Mouse (Mus musculus): ENCODE measurements around the gene Rcc1l. TPM values are rescaled to one million over a fixed set of nuclear protein-coding genes. Genes with fewer than 3 reads are reported as not detected.
A peak's percentile ranks its signal among the peaks of the same experiment; 100 is the strongest.

Gene Rcc1l
- polyA plus RNA-seq, 1 experiment, result 14.5 TPM

DNA sequence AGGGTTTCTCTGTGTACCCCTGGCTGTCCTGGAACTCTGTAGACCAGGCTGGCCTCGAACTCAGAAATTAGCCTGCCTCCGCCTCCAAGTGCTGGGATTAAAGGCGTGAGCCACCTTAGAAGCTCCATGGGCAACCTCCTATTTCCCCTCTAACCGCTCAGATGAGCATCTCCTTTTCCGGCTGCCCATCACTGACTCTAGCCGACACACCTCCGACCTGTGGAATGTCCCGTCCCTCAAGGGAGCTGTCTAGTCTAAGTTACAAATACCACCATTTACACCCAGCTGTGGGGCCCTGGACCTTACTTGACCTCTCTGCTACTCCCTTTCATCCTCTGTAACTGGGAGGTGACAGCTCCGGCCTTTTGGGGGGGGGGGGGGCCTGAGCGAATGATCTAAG, 878 bp downstream of the Rcc1l start:
- peak overlapping the region; percentile 69 for H3K4me3 ChIP-seq (ENCODE audit: insufficient read depth, low read length)
- H3K27ac ChIP-seq (ENCODE audit: insufficient read depth, low read length), result no peak overlapping the region
- TF ChIP-seq POLR2A (IDR thresholded peaks at IDR 0.05; ENCODE audit: extremely low read depth, insufficient read depth, low read length) (no peak), CTCF (IDR thresholded peaks at IDR 0.05; ENCODE audit: extremely low read depth, insufficient read depth, low read length) (no peak)
- peaks cover 2% of the 10 kb centered on the region; the same call in 1 of the 2 replicates for H3K4me1 ChIP-seq (ENCODE audit: control insufficient read depth, insufficient read depth, low read length)

GRCm38 (mm10) chr5:134173206-134173605, 3.4 kb downstream of the Rcc1l start:
- Histone ChIP-seq H3K27ac (ENCODE audit: insufficient read depth, low read length) (no peak overlapping the region), H3K4me3 (ENCODE audit: insufficient read depth, low read length) (no peak overlapping the region), H3K4me1 (ENCODE audit: control insufficient read depth, insufficient read depth, low read length) (peaks cover 2% of the 10 kb centered on the region; the same call in 1 of the 2 replicates)
- TF ChIP-seq POLR2A (IDR thresholded peaks at IDR 0.05; ENCODE audit: extremely low read depth, insufficient read depth, low read length) (no peak), CTCF (IDR thresholded peaks at IDR 0.05; ENCODE audit: extremely low read depth, insufficient read depth, low read length) (peak; percentile 50)

GRCm38 (mm10) chr5:134170167-134170566, 6.4 kb downstream of the Rcc1l start:
- H3K4me3 ChIP-seq (ENCODE audit: insufficient read depth, low read length), result no peak overlapping the region
- no peaks in the 10 kb centered on the region for H3K4me1 ChIP-seq (ENCODE audit: control insufficient read depth, insufficient read depth, low read length)
- no peak for TF ChIP-seq POLR2A (IDR thresholded peaks at IDR 0.05; ENCODE audit: extremely low read depth, insufficient read depth, low read length)
- no peak for TF ChIP-seq CTCF (IDR thresholded peaks at IDR 0.05; ENCODE audit: extremely low read depth, insufficient read depth, low read length)
- no peak overlapping the region for H3K27ac ChIP-seq (ENCODE audit: insufficient read depth, low read length)

- TF ChIP-seq POLR2A (IDR thresholded peaks at IDR 0.05; ENCODE audit: extremely low read depth, insufficient read depth, low read length) (no peak), CTCF (IDR thresholded peaks at IDR 0.05; ENCODE audit: extremely low read depth, insufficient read depth, low read length) (no peak)
- Histone ChIP-seq H3K4me1 (ENCODE audit: control insufficient read depth, insufficient read depth, low read length) (no peaks in the 10 kb centered on the region), H3K27ac (ENCODE audit: insufficient read depth, low read length) (no peak overlapping the region), H3K4me3 (ENCODE audit: insufficient read depth, low read length) (no peak overlapping the region)
Observed at GRCm38 (mm10) chr5:134169231-134169630, 7.3 kb downstream of the Rcc1l start.

- H3K27ac ChIP-seq (ENCODE audit: insufficient read depth, low read length), result no peak overlapping the region
- TF ChIP-seq POLR2A (IDR thresholded peaks at IDR 0.05; ENCODE audit: extremely low read depth, insufficient read depth, low read length) (no peak), CTCF (IDR thresholded peaks at IDR 0.05; ENCODE audit: extremely low read depth, insufficient read depth, low read length) (no peak)
- H3K4me3 ChIP-seq (ENCODE audit: insufficient read depth, low read length), result no peak overlapping the region
- H3K4me1 ChIP-seq (ENCODE audit: control insufficient read depth, insufficient read depth, low read length), result no peaks in the 10 kb centered on the region
Observed at GRCm38 (mm10) chr5:134168033-134168432, 8.5 kb downstream of the Rcc1l start.

- H3K4me1 ChIP-seq (ENCODE audit: control insufficient read depth, insufficient read depth, low read length), result no peaks in the 10 kb centered on the region
- H3K27ac ChIP-seq (ENCODE audit: insufficient read depth, low read length), result no peak overlapping the region
- H3K4me3 ChIP-seq (ENCODE audit: insufficient read depth, low read length), result no peak overlapping the region
- no peak for TF ChIP-seq POLR2A (IDR thresholded peaks at IDR 0.05; ENCODE audit: extremely low read depth, insufficient read depth, low read length)
- no peak for TF ChIP-seq CTCF (IDR thresholded peaks at IDR 0.05; ENCODE audit: extremely low read depth, insufficient read depth, low read length)
Observed at GRCm38 (mm10) chr5:134166642-134167041, 9.9 kb downstream of the Rcc1l start.

- TF ChIP-seq CTCF (IDR thresholded peaks at IDR 0.05; ENCODE audit: extremely low read depth, insufficient read depth, low read length) (no peak), POLR2A (IDR thresholded peaks at IDR 0.05; ENCODE audit: extremely low read depth, insufficient read depth, low read length) (no peak)
- no peak overlapping the region for H3K4me3 ChIP-seq (ENCODE audit: insufficient read depth, low read length)
- H3K27ac ChIP-seq (ENCODE audit: insufficient read depth, low read length), result no peak overlapping the region
- H3K4me1 ChIP-seq (ENCODE audit: control insufficient read depth, insufficient read depth, low read length), result no peaks in the 10 kb centered on the region
Observed at GRCm38 (mm10) chr5:134164688-134165087, 11.9 kb downstream of the Rcc1l start.

DNA sequence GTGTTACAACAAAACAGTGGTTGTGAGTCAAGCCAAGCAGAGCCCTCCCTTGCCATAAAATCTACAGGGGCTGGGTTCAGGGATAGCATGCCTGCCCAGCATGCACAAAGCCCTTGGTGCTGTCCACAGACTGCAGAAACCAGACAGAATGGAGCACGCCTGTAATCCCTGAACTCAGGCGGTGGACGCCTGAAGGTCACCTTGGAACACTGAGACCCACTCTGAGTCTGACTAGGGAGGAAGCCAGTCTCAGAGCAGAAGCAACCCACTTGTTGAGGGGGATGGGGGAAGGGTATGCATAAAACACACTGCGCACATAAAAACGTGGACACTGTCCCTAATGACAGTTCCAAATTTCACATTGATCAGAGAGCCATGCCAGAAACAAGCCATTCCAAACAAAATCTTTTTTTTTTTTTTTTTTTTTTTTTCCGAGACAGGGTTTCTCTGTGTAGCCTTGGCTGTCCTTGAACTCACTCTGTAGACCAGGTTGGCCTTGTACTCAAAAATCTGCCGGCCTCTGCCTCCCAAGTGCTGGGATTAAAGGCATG, 20.6 kb downstream of the Rcc1l start:
- Histone ChIP-seq H3K4me1 (ENCODE audit: control insufficient read depth, insufficient read depth, low read length) (no peaks in the 10 kb centered on the region), H3K27ac (ENCODE audit: insufficient read depth, low read length) (no peak overlapping the region), H3K4me3 (ENCODE audit: insufficient read depth, low read length) (no peak overlapping the region)
- TF ChIP-seq CTCF (IDR thresholded peaks at IDR 0.05; ENCODE audit: extremely low read depth, insufficient read depth, low read length) (no peak), POLR2A (IDR thresholded peaks at IDR 0.05; ENCODE audit: extremely low read depth, insufficient read depth, low read length) (no peak)

DNA sequence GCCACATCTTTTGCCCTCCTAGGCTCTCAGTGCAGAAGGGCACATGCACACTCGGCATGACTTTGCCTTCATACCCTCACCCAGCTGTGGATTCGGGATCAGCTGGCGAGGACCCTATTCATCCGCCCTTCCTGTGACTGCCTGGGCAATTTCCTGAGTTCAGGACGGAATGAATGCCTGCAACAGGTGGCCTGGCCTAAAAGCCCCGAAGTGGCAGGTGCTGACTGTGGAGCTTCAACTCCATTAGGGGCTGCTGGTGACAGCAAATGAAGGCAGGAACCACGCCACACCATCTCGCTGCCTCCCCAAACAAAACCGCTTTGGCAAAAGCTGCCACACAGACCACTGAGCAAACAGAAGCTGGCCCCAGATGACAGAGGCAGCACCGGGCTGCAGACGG, 24.7 kb downstream of the Rcc1l start:
- H3K4me3 ChIP-seq (ENCODE audit: insufficient read depth, low read length), result no peak overlapping the region
- no peaks in the 10 kb centered on the region for H3K4me1 ChIP-seq (ENCODE audit: control insufficient read depth, insufficient read depth, low read length)
- no peak for TF ChIP-seq CTCF (IDR thresholded peaks at IDR 0.05; ENCODE audit: extremely low read depth, insufficient read depth, low read length)
- no peak for TF ChIP-seq POLR2A (IDR thresholded peaks at IDR 0.05; ENCODE audit: extremely low read depth, insufficient read depth, low read length)
- H3K27ac ChIP-seq (ENCODE audit: insufficient read depth, low read length), result no peak overlapping the region

GRCm38 (mm10) chr5:134148153-134148552, 28.4 kb downstream of the Rcc1l start:
- H3K4me1 ChIP-seq (ENCODE audit: control insufficient read depth, insufficient read depth, low read length), result no peaks in the 10 kb centered on the region
- H3K27ac ChIP-seq (ENCODE audit: insufficient read depth, low read length), result no peak overlapping the region
- TF ChIP-seq CTCF (IDR thresholded peaks at IDR 0.05; ENCODE audit: extremely low read depth, insufficient read depth, low read length), result no peak
- TF ChIP-seq POLR2A (IDR thresholded peaks at IDR 0.05; ENCODE audit: extremely low read depth, insufficient read depth, low read length), result no peak
- no peak overlapping the region for H3K4me3 ChIP-seq (ENCODE audit: insufficient read depth, low read length)

Measured in cortical plate, adult 2 months (tissue).